Mouse (Mus musculus) adrenal gland, adult 2 months (tissue): ENCODE measurements around the gene Plxnb1. TPM values are rescaled to one million over a fixed set of nuclear protein-coding genes. Genes with fewer than 3 reads are reported as not detected.
A peak's percentile ranks its signal among the peaks of the same experiment; 100 is the strongest.

Experiments
- DNase-seq: peaks from one replicate; pipeline ENCODE4 v3.0.0; 2021
- long read RNA-seq: library from polyadenylated mRNA; stranded (forward); transcript quantifications from one replicate; pipeline ENCODE4 v2.0.0, GENCODE M21; 2021
- polyA plus RNA-seq: library from polyadenylated mRNA; depleted of rRNA; stranded (reverse); fragments of >200 nt; gene quantifications from 2 replicates; pipeline ENCODE4 v1.2.3, GENCODE M21; 2012; rRNA removed
- total RNA-seq, 2 experiments: library from RNA; stranded (reverse); gene quantifications; 2 replicates each; pipeline ENCODE4 v1.2.3; 2021

Plxnb1 gene
- total RNA-seq, result 10 to 100 TPM; 75.7 to 82.0 TPM
- polyA plus RNA-seq, result 89.9 and 110 TPM in 2 replicates
- long read RNA-seq, partial matches to known transcripts, result 16 of 24 reads
- long read RNA-seq, other reads (novel, unspliced or antisense), result 8 of 24 reads

- DNase-seq, result peak; percentile 89
These were observed at the start of gene Plxnb1 for GRCm38 (mm10) chr9:109095137-109095982. Plxnb1 (plus strand) TSS chr9:109095389.

GRCm38 (mm10) chr9:109046306-109046705, 48.9 kb upstream of the Plxnb1 start:
- peak; percentile 77 for DNase-seq

- no peak for DNase-seq
These were observed 45.9 kb upstream of the Plxnb1 start for GRCm38 (mm10) chr9:109049316-109049715.

- DNase-seq, result no peak
These were observed 45.1 kb upstream of the Plxnb1 start for GRCm38 (mm10) chr9:109049996-109050673.

- no peak for DNase-seq
These were observed 44.6 kb upstream of the Plxnb1 start for GRCm38 (mm10) chr9:109050674-109050997.

GRCm38 (mm10) chr9:109051011-109051501, 44.1 kb upstream of the Plxnb1 start:
- no peak for DNase-seq

- DNase-seq, result no peak
These were observed 43.3 kb upstream of the Plxnb1 start for GRCm38 (mm10) chr9:109051651-109052489.

GRCm38 (mm10) chr9:109052490-109053260, 42.5 kb upstream of the Plxnb1 start:
- no peak for DNase-seq

- no peak for DNase-seq
These were observed 41.8 kb upstream of the Plxnb1 start for GRCm38 (mm10) chr9:109053366-109053765.

GRCm38 (mm10) chr9:109053851-109054250, 41.3 kb upstream of the Plxnb1 start:
- DNase-seq, result no peak

- DNase-seq, result peak; percentile 87
These were observed 40.5 kb upstream of the Plxnb1 start for GRCm38 (mm10) chr9:109054712-109055111.

- DNase-seq, result no peak
These were observed 39.7 kb upstream of the Plxnb1 start for GRCm38 (mm10) chr9:109055271-109056030.

GRCm38 (mm10) chr9:109056081-109056690, 39.0 kb upstream of the Plxnb1 start:
- no peak for DNase-seq

- DNase-seq, result no peak
These were observed 38.3 kb upstream of the Plxnb1 start for GRCm38 (mm10) chr9:109056916-109057315.

- DNase-seq, result no peak
These were observed 37.6 kb upstream of the Plxnb1 start for GRCm38 (mm10) chr9:109057543-109057942.

GRCm38 (mm10) chr9:109058006-109058765, 37.0 kb upstream of the Plxnb1 start:
- no peak for DNase-seq

- DNase-seq, result peak; percentile 96
These were observed 35.9 kb upstream of the Plxnb1 start, which contains the start of gene Trex1 for GRCm38 (mm10) chr9:109059136-109059903. Trex1 (minus strand) TSS chr9:109059734.

- DNase-seq, result no peak
These were observed 34.8 kb upstream of the Plxnb1 start for GRCm38 (mm10) chr9:109060184-109060897.
